Mouse (Mus musculus) brain, embryonic 18.5 days (tissue): Measurements from ENCODE around the gene Fgf10.

Source experiments
- DNase-seq: peaks from one replicate; pipeline ENCODE4 v3.0.0-alpha.2; 2012; ENCODE audit warnings: low read depth, low spot score

Gene Fgf10

DNA sequence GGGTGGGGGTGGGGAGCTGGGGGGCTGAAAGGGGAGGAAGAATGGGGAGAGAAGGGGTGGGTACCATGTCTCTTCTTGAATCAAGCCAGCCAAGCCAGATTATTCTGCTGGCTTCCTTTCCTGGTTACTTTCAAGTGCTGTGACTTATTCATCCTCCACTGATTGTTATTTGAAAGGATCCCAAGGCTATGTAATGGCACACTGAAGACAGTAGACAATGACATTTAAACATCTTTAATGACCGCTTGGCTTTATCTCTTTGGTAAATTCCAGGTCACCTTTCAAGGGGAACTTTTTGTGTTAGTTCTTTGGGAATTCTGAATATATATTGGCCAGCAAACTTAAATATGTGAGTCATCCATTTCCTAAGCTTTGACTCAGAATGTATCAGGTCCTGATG is 47.1 kb downstream of the Fgf10 start:
- DNase-seq, result no peak

DNA sequence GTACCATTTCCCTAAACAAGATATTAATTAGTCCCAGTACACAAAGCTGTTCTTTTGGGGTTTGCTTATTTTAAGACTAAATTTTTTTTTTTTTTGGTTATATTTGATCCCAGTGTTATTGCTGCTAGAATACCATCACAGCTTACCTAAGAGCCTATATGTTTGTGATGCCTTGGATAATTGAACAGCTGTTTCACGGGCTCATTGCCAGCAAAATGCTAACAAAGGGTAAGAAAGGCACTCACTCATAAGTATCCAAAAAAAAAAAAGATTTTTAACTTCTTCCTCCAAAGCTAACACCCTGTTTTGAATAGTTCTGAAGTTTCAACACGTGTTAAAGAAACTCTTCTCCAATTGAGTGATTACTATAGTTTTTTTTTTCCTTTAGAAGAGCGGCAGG is 48.8 kb downstream of the Fgf10 start:
- no peak for DNase-seq

DNA sequence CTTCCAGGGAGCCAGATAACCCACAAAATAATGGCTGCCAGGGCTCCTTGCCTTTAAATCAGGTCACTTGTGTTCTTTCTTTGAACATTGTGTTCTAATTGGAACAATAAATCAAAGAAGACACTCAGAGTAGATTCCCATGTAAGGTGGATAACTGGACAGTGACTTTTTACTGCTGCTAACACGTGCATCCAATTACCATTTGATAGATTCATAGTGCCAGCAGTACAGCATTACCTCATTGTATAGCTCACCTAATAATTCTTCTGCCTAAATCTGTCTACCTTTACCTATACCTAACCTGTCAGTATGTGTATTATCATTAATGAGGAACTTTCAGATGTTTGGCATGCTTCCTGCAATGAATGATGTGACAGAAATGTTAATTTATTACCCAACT is 52.1 kb downstream of the Fgf10 start:
- no peak for DNase-seq

DNA sequence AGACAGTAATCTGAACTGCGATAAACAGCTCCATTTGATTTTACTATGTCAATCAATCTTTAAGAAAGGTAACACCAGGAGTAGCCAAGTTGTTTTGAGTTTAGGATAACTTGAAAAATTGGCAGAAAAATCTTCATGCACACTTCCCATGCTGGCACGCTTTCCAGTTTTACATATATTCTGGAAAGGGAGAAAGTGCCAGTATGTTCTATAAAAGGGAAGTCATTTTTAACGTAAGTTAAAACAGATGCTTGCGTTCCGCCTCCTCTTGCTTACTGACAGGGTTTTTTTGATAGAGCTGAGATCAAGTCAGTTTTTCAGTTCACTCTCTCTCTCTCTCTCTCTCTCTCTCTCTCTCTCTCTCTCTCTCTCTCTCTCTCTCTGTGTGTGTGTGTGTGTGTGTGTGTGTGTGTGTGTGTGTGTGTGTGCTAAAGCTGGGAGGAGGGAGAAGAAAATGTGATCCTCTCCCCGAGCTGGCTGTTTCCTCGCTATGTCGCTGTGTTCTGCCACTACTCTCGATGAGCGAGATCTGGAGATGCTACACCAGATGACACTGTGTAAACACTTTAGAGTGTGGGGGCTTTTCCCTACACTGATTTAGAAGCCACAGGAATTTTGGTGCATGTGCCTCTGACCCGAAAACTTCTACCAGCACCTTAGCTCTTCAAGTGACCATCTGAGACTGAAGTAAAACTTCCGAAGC is 62.4 kb downstream of the Fgf10 start:
- DNase-seq, result peak; percentile 26

DNA sequence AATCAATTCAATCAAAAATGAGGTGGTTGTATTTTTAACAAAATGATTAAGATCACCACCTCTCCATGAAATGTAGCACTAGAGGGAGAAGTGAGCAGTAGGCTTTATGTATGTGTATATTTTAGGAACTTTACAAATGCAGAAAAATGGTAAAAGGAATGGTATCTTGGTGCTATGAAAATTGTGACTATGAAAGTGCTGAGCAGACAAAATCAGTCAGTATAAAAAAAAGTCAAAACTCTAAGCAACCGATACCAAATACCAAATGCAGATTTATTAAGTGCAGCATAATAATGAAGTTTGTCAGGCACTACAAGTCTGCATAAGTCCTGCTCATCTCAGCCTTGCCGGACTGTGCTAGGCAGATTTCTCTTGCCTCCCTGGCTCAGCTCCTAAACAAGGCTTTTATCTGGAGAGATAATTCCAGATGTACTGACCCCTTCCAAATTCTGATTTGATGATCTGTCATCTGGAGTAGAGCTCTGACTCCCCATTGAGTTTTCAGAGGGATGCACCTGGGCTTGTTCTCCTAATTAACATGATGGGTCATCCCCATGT is 70.3 kb downstream of the Fgf10 start:
- DNase-seq, result no peak

DNA sequence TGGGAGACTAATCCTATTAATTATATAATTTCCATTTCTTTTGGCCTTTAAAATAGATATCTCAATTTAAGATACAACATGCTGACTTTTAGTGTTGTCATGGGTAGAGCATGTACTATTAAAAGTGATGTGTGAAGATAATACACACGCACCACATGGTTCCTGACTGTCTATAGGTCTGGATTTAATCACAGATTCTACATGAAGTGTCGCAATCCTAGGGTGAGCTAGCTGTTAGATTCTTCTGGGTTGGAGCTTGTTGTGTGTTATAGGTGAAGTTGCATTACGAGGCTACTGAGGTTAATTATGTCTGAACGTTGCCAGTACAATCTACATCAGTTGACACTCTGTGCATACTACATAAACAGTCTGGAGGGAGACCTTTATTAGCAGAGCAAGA is 73.2 kb downstream of the Fgf10 start:
- DNase-seq, result no peak

DNA sequence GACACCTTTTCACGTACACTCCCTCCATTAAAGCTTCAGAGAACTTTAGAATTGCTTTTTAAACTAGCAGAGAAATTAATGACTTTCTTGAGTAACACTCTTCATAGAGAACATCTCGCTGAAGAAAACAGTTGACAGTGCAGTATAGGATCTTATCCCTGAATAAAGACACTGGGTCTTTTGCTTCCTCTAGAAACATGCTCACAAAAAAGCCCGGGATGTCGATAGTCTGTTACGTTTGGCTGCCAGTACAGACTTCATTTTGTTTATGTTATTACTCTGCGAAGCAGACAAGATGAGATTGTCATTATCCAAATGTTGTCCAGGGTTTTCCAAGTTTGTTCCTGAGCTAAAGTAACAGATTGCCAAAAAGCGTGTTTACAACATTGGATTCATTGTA is 75.2 kb downstream of the Fgf10 start:
- no peak for DNase-seq

DNA sequence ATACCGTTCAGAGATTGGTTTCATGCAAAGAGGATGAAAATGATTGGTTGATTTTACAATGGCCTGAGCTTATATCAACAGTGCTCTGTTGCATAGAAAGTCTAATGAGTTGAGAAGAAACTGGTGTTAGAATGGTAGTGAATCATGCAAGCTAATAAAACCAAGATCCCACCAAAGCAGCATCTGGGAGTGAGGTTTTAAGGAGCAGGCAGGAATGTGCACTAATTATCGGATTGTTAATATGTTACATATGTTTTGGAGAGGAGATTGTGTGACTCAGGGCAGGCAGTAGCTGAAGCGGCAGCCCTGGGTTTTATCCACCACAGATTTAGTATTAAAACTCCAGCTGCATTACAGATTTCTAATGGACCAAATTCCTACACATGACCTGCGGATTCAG is 76.8 kb downstream of the Fgf10 start:
- DNase-seq, result no peak

DNA sequence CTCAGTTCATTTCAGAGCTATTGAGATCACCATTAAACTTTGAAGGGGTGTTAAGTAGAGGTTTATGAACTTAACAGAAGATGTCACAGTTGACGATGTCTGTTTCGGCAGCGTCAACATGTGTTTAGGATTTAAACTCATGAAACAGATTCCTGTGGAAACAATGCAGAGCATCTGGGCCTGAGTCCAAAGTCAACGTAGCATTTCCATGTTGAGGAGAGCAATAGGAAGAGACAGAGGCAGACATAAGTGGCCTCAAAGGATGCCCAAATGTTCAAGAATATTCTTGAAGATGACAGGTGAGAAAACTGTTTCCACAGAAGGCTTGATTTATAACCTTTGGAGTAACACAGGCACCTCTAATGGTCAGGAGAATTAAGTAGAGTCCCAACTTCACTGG is 84.4 kb downstream of the Fgf10 start:
- DNase-seq, result no peak

DNA sequence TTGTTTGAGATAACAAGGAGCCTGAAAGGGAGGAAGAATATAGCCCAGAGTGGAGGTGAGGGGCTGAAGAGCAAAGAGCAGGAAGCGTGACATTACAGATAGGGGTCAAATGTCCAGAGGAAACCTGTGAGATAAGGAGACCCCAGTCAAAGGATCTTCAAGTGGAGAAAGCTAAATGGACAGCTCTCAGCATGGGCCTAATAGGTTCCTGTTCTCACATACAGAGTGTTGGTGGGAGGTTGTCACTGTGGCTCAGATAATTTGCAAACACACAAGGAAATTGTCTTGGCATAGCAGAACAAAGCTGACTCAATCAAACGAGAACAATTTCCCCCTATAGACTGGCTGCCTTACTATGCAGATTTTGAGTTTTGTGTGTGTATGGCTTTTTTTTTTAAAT is 89.4 kb downstream of the Fgf10 start:
- no peak for DNase-seq

DNA sequence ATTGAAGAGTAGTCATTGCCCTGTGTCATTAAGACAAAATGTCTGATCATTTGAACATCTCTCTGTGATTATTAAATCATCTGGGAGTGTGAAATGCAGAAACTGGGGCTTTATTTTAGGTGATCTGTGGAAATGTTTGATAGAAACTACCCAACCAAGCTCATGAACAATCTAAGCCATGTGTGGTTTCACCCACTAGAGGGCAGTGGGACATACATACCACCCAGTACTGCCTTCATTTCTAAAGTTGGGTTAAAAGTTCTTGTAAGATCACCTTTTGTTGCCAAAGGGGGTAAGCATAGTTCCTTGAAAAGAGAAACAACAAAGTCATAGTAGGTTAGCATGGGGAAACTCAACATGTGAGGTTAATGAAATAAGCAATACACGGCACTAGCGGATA is 93.4 kb downstream of the Fgf10 start:
- no peak for DNase-seq

DNA sequence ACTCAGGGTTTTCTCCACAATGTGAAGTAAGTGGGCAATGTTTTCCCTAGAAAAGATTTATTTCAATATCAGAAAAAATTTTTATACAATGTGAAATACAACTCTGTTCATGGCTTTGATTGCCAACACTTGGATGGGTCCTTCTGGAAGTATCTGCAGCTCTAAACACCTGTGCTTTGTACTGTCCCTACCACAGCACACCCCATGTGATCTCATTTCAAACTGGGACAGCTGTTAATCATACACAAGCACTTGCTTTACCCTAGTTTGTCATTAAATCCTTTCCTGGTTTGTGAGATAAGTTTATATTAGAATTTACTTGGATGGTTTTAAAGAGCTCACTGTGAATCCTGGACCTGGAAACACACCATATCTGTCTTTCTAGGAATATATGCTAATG is 102.6 kb downstream of the Fgf10 start:
- no peak for DNase-seq

DNA sequence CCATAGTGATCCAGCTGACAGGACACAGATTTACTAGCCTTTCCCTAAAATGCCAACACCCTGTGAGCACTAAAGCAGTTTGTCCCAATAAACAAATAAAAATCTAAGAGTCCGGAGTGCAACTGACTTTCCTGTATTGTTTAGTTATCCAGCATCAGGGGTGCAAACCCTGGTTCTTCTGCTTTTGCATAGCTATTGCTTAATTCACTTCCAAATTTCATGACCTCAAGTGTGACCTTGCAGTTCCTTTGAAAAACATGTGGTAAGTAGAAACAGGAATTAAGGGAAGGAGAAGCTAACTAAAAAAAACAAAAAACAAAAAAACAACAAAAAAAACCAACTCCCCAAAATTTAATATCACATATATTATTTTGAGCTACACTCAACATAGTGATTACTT is 105.6 kb downstream of the Fgf10 start:
- DNase-seq, result no peak

DNA sequence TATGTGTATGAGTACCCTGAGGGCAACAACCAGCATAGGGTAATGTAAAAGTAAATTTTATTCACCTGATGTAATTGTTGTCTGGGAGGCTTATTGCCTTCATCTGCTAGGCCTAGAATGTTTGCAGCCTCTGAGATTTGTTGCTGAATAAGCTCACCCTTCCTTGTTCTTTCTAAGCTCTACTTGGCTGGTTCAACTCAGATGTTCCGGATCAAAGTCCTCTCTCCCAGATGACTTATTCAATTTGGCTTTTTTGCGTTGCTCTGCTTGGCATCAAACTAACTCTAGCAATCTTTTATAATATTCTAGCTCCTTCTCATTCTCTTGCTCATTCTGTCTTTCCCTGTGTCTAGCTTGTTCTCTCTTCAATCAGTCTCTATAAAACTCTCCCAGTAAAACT is 109.6 kb downstream of the Fgf10 start:
- no peak for DNase-seq

DNA sequence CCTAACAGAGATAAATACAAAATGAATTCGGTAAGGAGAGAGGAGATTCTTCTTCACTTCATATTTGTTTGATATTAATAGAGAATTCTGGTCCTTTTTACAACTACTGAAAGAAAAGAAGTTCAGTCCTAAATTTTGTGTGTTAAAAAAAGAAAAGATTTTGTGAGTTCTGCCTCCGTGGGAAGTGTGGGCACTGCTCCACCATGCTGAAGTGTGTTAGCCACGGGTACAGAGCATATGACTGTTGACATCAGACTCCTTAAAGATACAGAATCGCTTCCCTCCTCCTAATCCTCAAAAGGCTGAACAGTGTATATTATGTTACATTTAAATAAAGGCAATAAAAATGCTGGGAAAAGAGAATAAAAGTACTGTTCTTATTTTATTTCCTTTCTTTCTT is 122.2 kb downstream of the Fgf10 start:
- no peak for DNase-seq

DNA sequence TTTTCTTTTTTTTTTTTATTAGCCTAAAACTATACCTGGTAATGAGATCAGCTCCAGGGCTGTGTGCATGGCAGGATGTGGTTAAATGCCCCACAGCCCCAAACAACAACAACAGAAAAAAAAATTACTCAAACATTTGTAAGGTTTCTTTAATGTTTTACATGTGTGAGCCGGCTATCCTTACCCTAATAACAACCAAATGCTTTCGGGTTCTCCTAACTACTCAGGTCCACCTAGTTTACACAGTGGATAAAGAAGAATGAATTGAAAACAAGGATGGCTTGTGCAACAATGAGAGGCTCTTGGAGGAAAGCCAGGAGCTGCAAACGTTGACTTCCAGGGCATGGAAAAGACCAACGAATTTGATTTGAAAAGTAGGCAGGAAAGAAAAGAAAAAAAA is 122.6 kb downstream of the Fgf10 start:
- DNase-seq, result no peak

DNA sequence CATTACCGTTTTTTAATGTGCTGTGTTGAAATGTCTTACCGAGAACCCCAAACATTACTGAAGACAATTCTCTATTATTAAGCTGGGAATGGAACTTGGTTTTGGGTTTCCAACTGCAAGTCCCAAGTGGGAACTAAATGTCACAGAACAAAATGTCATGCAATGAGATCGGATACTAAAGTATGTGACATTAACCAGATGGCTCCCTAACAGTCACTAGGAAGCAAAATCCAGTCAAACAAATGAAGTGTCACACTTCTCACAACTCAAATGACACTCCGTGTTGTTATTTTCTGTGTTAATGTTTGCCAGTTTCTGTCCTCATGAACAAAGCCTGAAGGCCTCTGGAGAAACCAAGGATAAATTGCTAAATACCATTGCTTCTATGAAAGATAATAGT is 130.6 kb downstream of the Fgf10 start:
- no peak for DNase-seq

DNA sequence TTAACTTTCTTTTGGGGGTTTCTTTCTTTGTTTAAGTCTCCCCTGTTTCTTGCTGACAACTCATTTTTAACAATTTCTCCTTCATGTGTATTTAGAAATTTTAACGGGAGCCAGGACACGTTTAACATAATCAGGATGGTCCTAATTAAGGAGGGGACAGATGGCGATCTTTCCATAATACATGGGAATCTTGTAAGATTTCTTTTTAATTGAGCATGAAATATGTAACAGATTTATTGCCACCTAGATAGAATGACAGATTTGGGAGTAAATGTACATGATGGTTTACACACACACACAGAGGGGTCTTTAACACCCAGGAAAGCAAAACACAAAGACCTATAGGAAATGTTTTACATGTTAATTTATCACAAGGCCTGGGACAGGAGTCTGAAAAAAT is 137.1 kb downstream of the Fgf10 start:
- DNase-seq, result peak; percentile 30

DNA sequence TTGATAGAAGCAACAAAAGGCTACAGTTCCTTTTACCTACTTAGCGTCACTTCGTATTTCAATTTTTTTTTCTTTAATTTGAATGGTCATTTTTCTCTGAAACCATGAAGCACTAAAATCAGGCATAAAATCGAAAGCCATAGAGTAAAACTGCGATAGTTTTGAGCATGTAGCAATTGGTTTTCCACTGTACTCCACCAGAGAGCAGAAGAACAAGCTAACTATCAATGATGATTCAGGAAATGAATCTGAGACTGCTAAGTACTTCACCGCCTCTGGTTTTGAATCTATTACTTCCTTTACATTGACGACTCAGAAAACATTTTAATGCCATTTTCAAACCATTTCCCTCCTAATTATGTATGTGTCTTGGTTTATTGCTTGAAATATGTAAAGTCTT is 150.2 kb downstream of the Fgf10 start:
- DNase-seq, result no peak

DNA sequence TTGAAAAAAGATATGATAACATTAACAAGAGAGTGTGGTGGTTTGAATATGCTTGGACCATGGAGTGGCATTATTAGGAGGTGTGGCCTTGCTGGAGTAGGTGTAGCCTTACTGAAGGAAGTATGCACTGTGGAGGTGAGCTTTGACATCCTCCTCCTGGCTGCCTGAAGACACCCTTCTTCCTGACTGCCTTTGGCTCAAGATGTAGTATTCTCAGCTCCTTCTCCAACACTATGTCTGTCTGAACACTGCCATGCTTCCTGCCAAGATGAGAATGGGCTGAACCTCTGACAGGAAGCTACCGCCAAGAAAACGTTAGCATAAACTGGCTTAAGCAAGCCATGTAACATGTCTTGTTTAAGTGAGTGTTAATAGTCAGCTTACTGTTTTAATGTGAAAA is 153.5 kb downstream of the Fgf10 start:
- DNase-seq, result no peak

DNA sequence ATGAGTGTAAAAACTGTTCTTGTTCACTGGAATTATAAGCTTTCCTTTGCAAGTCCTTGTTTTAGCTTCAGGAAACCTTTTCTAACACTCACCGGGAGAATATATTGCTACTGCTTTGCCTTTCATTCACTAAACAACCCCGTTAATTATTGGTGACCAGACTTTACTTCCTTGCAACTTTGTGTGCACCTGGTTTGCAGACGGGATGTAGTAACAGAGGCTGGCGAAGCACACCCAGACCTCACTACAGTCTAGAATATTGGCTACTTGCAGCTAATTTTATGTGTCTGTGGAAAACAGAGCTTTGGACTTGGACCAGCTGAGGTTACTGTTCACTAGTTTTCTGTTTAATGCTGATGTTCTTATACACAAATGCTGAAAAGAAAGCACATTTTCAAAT is 155.5 kb downstream of the Fgf10 start:
- DNase-seq, result no peak

DNA sequence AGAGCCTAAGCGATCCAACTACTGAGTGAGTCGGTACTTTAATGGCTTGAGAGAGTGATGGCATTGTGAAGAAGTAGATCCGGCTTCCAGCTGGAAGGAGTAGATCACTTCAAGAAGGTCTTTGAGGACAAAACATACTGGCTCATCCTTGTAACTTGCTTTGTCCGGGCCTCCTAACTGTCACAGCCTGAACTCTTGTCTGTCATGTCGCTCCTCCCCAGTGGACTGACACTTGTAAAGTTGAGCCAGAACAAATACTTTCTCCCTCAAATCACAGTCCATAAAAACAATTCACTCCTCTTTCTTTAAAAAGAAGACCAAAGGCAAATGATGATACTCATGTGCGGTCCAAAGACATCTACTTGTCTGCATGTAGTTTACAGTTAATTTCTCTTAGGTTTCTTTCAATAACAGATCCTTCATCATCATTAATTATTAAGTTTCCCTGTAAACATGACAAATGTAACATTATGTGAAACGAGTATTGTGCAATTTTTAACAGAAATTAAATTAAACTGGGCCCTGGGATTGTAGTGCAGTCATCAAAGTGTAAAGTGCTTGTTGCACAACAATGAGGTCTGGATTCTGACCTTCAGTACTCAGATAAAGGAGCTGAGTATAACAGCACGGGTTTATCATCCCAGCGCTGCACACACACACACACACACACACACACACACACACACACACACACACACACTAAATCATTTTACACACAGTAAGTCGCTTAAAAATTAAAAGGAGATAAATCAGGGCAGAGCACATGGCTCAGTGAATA is 159.2 kb downstream of the Fgf10 start:
- no peak for DNase-seq

DNA sequence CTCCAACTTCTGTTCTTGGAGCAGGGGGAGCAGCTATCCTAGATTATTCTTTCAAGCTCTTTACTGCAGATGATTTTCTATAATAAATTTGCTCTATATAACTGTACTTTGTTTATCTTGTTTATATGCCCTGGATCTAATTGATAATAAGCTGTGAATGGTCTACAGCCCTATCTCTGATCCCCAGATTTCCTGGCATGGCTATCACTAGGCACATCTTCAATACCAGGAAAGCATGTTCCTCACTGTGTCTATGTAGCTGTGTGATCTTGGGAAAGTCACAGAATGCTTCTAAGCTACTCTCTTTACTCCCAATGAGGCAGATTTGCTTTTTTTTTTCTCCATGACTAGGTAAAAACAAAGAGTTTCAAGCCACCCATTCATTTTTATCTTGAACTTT is 164.4 kb downstream of the Fgf10 start:
- DNase-seq, result no peak
